Mouse (Mus musculus) liver, embryonic 14.5 days (tissue): ENCODE measurements at regions not wholly inside any gene's neighbourhood (a gene's known extent, or its start where the extent isn't known, plus 50 kb on each side); places are given as distances from the start of the nearest gene placed in this dataset.

Source experiments
- CTCF ChIP-seq: IDR thresholded peaks from 2 replicates; pipeline ENCODE4 v1.5.1; 2016; ENCODE audit warnings: antibody characterized with exemption, low read depth, control low read depth
- EP300 ChIP-seq: IDR thresholded peaks from 2 replicates; pipeline ENCODE4 v1.6.1; 2016; ENCODE audit warnings: antibody characterized with exemption, low read depth

- no peak for TF ChIP-seq CTCF
- TF ChIP-seq EP300 = no peak
Observed at GRCm38 (mm10) chr5:64541765-64542164, 261.4 kb upstream of the Klf3 start.
